Mouse (Mus musculus) c-Kit-positive CD71-negative TER-119-negative erythroid progenitor cells, embryonic 14.5 days (primary cell): ENCODE measurements around the gene Tmem59.
A peak's percentile ranks its signal among the peaks of the same experiment; 100 is the strongest.

Experiments
- DNase-seq: peaks from one replicate; pipeline ENCODE4 v3.0.0-alpha.2; 2013; ENCODE audit warnings: low read depth

The Tmem59 gene

DNA sequence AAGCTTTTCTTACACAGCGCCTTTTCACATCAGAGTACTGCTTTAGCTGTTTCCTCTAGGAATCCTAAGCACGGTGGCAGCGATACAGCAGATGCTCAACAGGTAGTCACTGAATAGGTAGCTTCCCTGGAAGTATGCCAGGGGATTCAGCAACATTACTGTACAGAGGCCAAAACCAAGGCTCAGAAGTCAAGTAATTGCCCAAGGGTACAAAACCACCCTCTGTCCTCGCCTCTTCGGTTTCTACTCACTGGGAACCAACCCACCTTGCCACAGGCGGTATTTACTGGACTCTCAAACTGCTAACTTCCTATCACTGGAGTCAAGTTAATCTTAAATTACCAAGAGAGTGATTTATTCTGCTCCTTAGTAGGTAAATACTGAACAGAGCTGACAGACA lies 62.0 kb downstream of the Tmem59 start:
- DNase-seq, result no peak

- DNase-seq, result no peak
These were observed 65.5 kb downstream of the Tmem59 start for GRCm38 (mm10) chr4:107243365-107244333.

GRCm38 (mm10) chr4:107245368-107245767 lies 67.2 kb downstream of the Tmem59 start:
- DNase-seq, result no peak

DNA sequence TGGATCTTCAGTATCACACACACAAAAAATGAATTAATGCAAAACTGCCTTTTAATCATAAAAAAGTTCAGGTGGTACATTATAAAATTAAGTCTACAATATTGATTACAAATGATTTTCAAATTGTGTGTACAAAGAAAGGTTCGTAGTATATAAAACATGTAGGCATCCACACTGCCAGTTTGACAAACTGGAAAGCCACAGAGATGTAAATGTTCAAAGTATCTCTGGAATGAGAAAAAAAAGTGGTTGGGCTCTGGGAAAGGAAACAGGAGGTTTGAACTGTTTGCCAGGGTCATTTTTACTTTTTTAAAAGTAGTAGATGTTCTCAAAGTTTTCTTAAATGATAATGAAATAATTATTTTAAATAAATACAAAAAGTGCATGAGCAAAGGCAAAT lies 67.8 kb downstream of the Tmem59 start:
- no peak for DNase-seq

- DNase-seq, result no peak
These were observed 68.9 kb downstream of the Tmem59 start for GRCm38 (mm10) chr4:107247110-107247509.

DNA sequence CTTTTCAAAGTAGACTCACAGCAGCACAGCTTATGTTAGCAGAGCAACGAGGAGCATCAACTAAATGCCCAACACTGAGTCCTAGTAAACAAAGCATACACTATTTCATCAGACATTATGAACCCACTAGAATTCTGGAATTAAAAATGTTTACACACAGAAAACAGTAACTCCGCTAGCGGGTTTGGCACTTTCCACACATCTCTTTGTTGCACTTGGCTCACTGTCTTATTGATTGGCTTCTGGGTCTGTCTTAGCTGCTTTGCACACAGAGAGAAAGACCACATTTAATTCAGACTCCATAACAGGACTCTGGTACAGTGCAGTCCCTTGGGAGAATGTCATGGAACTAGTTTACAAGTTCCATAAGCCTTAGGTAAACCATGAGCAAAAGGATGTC lies 69.9 kb downstream of the Tmem59 start:
- no peak for DNase-seq

DNA sequence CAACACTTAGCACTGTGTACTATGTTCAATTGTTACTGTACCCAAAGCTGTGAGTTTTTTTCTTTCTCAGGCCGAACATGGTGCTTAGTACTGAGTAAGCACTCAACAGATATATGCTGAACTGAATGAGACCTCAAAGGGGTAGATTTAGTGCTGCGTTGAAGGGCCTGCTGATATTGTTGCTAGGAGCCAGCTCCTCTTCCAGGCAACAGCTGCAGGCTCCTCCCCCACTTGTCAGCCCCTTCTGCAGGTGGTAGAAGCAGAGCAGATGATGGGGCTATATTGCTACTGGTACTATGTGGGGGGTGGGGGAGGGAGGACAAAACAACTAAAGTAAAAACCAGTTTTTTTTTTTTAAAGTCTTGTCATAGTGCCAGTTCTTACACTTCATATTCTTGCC lies 71.3 kb downstream of the Tmem59 start:
- DNase-seq, result no peak

DNA sequence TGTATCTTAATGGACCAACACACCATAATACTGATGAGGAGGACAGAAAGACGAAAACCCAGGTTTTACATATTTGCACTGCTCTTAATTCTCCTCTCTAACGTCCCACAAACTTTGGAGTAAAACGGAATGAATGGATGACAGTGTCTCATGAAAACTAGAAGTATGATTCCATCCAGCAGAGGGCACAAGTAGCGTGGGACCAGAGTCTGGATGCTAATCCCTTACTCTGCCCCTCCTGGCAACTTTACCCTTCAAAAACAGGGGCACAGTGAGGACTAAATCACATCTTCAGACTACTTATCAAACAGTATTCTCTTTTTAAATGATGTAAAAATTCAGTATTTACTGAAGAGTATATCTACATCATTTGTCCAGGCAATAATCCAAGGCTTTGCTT lies 72.3 kb downstream of the Tmem59 start:
- peak; percentile 44 for DNase-seq
